Mouse (Mus musculus) adrenal gland, postnatal 14 days (tissue): Measurements from ENCODE around the gene Lamb1. TPM values are rescaled to one million over a fixed set of nuclear protein-coding genes. Genes with fewer than 3 reads are reported as not detected.

ENCODE experiments used
- DNase-seq: peaks from one replicate; pipeline ENCODE4 v3.0.0; 2021; ENCODE audit warnings: mixed read lengths
- total RNA-seq: library from RNA; stranded (reverse); gene quantifications from 2 replicates; pipeline ENCODE4 v1.2.3, GENCODE M21; 2021

Gene Lamb1
- total RNA-seq, 1 experiment from 2014 or later, result 174 TPM

DNA sequence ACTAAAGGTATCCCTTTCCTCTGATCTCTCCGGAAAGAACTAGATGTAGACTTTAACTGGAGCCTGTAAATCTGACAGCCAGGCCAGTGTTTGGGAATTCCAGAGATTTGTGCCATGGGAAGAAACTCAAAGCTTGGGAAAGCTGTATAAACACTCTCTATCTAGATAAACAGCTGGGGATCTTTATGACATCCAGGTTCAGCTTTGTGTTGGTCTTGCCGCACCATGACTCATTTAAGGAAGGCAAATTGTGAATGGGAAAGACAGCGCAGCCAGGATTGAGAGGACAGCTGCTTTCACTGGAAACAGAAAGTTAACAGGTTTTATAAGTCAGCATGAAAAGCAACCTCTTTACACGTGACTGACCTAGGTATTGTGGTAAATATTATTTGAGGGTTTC lies 12.8 kb upstream of the Lamb1 start:
- DNase-seq, result no peak

DNA sequence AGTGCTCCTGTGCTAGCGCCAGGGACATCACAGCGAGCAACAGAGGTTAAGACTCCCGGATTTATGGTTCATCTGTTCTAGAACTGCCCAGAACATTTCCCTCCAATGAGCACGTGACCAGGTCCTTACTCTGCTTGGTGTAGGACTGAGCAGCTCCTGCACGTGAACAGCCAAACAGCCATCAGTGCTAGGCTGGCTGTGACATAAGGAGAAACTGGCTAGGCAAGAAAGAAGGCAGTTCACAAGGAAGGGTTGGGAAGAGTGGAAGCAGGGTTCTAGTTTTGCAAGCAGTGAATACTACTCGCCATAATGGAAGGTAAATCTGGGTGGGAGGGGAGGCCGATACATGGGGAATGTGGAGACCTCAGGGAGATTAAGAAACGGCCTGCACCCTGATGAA lies 10.1 kb upstream of the Lamb1 start:
- no peak for DNase-seq

DNA sequence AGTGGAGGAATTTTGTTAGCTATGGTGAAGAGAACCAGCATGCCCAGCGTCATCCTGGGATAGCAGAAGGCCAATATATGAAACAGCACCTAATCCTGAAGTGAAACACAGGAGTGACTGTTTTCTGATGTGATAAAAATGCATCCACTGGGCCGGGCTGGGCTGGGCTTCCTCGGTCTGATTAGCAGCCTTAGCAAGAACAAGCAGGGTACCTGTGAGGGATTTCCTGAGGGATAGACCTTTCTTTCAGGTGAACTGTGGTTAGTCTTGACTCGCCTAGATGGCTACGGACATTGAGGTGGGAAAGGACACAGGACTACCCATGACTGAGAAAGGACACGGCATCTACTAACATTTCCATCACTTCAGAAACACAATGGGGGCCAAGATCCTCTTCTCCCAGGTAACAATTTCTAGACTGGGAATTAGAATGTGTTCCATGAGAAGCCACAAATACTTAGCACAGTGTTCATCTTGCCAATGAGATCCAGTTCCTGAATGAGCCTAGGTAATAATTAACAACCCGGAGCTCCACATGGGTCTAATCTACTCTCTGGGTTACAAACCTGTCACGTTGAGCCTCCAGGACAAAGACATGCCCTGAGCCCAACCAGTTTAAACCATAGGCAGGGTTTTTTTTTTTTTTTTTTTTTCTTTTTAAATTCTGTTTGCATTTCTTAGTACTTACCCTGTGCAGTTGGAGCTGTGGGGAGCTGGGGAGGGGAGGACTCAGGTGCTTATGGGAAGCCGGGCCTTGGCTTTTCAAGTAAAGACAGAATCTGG lies 8.7 kb upstream of the Lamb1 start:
- no peak for DNase-seq

DNA sequence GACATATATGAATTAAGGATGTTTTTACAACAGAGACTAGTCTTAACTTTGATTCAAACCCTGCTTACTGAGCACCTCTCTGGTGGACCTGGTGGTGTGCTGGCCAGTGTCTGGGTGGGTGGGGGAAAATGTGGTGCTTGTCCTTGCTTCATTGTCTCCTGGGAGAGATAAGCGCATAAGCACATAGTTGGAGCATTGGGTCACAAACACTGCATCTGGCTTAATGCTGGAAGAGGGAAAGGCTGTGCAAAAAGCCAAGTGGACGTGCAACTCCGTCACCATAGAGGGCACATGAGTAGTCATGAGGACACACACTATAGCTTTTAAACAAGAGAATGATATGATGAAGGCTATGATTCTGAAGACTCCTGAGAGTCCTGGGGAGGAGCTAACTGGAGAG lies 3.2 kb upstream of the Lamb1 start:
- DNase-seq, result peak; percentile 42

DNA sequence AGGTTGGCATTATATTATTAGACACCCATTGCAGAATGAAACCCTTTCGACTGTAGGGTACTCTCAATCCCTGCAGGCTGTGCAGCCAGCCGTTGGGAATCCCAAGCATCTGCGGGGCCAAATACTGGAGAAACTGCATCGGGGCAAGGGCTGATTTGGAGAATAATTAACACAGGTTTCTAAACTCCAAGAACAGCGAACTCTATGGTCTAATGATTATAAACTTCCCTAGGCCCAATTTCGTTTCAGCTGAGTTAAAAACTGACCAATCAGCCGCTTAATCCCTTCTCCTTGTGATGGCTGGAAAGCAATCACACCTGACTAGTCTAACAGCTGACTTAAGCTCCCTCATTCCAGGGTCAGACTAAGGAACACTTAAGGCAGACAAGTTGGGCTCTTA lies 1.1 kb upstream of the Lamb1 start:
- DNase-seq, result no peak

DNA sequence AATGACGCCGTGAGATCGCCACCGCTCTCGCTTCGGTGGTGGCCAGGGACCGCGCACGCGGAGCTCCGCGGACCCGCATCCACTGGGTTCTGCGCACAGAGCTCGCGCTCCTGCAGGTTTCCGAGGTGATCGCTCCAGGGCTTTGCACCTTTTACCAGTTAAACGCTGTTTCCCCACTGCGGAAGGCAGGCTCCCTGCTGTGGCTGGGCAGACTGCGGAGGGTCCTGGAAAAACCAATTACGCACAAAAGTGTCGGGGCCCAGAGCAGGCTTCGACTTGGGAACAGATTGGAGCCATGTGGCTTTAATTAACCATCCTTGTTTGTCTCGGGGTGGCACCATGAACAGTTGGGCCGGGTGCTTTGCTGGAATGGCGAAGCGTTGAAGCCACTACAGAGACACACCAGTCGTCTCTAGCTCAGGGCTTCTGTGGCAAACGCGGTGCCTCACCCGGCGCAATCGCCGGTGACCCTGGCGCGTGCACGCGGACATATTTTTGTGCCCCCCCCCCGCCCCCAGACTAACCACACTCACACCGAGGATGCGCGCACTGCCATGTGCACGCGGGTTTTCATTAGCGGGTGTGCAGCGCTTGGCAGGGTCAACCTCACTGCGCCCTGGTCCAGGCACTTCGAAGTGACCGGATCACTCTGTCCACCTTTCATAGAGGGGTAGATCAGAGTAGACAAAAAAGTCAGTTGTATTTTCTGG lies 843 bp downstream of the Lamb1 start:
- peak; percentile 56 for DNase-seq

DNA sequence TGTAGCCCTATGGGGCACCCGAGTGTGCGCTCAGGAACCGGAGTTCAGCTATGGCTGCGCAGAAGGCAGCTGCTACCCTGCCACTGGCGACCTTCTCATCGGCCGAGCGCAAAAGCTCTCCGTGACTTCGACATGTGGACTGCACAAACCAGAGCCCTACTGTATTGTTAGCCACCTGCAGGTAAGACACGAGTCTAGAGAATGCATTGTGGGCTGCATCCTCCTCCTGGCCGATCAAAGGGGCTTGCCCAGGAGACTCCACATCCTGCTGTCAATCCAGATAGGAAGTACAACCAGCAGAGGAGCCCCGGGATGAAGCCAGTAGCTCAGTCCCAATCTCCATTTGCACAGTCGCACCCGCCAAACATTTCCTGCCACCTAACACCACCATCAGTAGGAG lies 1.7 kb downstream of the Lamb1 start:
- DNase-seq, result peak; percentile 40

DNA sequence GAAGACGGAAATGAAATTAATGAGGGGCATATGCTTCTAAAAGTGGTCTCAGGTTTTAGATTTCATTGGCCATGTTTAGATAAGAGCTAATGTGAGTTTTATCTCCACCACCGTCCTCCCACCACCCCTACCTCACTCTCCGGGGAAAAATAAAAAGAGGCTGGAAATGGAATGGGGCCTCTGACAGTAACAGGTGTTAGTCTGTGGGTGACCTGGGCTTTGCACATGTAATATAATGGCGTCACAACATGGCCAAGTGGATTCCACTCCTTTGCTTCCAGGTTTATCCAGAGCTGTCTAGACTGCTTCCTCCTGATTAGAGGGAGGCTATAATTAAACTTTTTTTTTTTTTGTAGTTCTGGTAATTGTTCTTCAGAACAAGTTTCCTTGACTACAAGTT lies 2.3 kb downstream of the Lamb1 start:
- no peak for DNase-seq

DNA sequence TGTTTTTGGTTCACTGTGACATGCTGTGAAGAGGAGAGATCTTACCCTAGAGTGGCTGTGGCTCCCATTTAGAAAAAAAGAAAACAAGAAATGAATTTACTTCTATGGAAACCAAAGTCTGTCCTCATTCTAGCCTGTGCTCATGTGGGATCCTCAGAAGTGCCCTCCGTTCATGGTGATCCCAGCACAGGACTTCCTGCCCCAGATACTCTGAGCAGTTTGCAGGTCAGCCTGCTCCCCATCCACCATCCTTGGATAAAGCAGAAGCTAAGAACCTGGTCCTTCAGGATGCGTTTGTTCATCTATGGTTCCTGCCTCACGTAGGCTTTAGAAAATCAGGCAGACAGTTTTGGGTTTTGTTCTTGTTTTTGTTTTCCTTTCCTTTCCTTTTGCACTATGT lies 3.3 kb downstream of the Lamb1 start:
- DNase-seq, result no peak

DNA sequence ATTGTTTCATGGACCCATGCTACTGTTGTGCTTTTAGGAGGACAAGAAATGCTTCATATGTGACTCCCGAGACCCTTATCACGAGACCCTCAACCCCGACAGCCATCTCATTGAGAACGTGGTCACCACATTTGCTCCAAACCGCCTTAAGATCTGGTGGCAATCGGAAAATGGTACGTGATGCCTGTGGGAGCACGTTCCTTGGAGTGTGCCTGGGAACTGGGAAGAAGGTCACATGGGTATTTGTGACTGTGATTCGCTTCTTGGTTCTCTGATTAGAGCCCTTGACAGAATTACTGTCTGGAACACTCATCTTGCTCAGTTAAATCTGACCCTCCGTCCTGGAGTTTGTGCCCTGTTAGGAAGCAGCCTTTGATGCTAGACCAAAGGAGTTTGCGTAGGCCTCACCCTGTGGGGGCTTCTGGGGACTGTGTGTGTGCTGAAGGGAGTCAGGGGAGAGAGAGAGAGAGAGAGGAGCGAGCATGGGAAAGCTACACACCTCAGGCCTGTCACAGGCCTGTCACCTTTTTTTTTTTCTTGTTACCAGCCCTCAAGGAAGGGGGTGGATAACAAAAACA lies 4.1 kb downstream of the Lamb1 start:
- DNase-seq, result no peak

DNA sequence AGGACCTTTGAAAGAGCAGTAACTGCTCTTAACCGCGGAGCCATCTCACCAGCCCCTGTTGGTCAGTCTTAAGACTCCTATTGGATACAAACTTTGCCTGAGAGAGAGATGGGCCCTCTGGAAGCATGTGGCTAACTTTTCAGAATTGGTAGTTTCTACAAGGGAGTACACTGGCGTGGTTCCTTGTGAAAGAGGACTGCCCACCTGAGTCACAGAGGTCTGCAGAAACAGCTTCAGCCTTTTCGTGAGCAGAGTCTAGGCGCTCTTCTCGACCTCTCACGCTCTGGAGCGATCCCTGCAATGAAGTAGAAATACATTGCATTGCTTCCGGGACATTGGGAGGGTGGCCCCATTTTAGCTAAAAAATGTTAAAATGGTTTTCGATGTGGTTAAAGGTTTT lies 5.3 kb downstream of the Lamb1 start:
- no peak for DNase-seq

DNA sequence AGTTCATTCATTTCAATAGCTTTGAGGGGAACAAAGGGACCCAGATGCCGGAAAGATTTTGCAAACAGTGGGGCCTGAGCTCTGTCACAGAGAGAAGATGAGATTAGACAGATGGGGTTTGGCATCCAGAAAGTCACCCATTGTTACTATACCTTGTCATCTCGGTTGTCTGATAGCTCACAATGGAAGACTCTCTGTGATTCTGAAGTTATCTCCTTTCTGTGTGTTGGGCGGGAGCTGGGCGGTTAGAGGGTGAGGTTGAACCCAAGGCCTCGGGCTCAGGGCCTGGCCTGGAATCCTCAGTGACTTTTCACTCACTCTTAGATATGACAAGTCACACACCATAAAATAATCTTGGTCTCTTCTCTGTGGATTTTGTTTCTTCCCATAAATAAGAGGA lies 5.7 kb downstream of the Lamb1 start:
- no peak for DNase-seq

DNA sequence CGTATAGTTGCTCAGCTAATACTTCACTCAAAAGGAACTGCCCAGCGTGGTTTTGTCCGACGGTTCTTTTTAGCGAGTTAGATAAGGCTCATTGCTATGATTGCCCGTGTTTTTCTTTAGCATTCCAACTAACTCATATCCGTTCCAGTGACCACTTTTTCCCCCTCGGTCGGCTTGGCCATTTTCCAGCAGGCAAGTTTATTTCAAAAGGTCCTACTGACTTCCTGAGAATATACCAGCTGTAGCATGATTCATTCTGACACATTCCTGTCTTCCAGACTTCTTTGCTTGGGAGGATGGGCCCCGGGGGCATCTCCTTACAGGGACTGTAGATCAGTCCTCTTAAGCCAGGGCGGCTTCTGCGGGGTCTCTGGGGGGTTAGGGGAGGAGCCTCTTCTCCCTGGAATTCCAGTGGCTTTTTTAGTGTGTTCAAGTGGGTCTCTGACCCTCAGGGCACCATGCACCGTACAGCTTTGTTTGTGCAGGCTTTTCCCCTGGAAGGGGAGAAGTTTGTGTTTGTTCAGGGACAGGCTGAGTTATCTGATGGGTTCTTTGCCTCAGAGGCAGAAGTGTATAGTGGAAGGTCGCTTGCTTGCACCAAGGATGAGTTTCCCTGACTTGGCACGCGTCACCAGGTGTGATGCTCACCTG lies 6.5 kb downstream of the Lamb1 start:
- DNase-seq, result peak; percentile 79

DNA sequence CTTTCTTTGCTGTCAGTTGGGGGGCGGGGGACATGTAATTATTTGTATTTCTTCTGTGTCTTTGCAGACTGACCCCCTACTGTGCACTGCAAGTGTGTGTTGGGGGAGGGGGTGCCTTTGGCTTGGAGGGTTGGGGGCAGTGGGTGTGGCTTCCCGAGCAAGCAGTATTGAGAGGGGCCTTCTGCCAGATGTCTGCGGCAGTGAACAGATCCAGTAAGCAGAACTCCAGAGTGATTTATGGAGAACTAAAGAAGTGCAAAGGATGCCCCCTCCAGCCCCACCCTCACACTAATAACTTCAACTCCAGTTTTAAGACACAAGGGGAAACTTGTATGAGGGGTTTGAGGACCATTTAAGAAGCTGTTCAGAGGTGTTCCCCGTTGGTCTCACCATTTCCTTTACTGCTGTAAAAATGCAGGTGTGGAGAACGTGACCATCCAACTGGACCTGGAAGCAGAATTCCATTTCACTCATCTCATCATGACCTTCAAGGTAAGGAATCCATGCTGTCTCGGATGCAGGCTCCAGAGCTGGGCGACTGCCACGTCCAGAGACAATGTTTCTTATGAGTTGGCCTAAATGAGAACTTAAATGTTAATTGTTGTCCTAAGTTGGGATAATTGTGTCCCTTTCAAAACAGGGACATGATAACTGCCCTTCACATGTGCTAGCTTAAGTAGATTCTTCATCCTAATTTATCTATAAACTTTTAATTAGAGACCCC lies 7.1 kb downstream of the Lamb1 start:
- DNase-seq, result no peak

DNA sequence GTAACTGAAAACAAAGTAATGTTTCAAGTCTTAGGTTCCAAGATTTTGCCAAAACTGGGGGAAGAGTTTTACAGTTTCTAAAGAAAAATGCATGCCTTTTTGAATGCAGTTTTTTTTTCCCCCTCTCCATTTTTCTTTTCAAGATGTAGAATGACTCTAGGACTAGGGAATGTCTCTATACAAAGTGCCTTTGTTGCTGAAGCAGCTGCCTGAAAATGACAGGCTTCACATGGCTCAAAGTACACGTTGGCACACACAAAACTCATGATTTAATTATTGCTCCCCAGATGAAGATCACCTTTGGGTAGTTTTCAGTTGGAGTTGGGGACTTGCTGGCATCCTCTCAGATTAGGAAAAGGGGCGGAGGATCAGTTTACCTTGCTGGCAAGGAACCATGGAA lies 7.8 kb downstream of the Lamb1 start:
- DNase-seq, result no peak

DNA sequence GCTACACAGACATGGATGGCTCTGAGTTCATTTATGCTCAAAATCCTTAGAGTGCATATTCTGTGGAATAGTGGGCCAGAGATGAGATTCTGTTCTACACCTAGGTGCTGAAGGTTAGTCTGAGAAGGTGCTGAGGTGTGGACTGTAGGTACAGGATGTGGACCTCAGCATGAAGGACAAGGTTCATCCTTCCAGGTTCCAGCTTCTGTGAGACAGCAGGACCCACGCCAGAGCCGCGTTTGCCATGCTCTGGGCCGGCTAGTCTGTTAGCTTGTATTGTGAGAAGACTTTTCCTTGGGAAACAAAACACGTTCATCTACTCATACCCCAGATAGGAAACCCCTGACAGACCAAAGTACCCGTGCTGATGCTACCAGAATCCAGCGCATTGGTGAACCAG lies 8.6 kb downstream of the Lamb1 start:
- DNase-seq, result no peak

DNA sequence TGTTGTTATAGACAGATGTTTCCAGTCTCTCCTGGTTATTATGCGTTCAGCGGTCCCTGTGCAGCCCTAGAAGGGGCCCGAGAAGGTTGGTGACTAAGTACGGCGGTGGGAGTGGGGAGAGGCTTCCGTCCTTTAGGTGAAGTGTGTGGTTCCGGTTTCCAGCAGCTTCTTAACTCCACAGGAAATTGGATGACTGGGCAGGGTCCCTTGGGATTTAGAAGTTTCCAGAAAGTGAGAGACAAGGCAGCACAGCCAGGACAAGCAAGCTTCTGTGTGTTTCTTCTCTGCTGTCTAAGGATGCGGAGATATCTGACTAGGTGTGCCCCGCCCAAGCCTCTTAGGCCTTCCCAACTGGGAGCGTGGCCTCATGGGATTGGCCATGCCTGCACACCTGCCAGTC lies 10.4 kb downstream of the Lamb1 start:
- DNase-seq, result no peak

DNA sequence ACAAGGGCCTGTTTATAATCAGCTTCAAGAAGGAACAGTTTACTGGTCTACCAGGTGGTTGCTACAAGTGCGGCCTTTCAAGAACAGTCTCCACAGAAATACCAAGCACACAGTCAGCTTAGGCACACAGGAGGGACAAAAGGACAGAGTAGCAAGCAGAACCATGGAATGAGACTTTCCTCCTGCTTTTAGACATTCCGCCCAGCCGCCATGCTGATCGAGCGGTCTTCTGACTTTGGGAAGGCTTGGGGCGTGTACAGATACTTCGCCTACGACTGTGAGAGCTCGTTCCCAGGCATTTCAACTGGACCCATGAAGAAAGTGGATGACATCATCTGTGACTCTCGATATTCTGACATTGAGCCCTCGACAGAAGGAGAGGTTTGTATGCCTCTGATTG lies 13.2 kb downstream of the Lamb1 start:
- no peak for DNase-seq

DNA sequence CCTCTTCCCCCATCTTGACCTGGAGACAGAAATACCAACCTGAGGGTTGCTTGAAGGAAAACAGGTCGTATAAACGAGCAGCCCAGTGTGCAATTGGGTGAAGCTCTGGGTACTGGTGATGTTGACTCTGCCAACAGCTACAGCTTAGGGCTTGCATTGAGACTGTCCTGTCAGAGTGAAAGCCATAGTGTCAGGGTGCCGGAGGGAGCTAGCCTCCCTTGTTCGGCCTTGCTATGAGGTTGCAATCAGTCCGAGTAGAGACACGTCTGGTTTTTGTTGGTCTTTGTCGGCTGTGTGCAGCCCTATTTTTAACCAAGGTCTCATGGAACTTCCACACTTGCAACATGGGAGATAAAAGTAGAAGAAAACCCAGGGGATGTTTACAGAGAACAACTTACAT lies 15.3 kb downstream of the Lamb1 start:
- peak; percentile 28 for DNase-seq

DNA sequence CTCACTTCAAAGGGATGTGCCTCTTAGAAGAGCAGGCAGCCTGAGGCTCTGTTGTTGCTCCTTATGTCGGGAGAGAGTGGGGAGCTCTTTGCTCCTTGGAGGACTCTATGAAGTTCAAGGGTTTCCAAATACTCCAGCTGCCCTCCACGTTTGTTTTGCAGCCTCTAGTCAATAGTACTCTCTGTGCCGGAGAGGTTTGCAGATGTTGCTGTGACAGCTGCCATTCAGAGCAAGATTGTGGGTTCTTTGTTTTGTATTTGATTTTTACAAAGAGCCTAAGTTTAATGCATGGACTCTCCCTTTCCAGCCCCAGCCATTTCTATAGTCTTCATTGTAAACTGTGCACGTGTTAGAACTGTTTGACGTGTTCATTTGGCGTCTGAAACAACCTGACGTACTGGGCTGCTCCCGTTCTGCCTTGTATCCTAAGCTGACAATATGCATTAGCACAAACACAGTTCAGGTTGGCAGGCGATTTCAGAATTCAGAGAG lies 16.1 kb downstream of the Lamb1 start:
- no peak for DNase-seq

DNA sequence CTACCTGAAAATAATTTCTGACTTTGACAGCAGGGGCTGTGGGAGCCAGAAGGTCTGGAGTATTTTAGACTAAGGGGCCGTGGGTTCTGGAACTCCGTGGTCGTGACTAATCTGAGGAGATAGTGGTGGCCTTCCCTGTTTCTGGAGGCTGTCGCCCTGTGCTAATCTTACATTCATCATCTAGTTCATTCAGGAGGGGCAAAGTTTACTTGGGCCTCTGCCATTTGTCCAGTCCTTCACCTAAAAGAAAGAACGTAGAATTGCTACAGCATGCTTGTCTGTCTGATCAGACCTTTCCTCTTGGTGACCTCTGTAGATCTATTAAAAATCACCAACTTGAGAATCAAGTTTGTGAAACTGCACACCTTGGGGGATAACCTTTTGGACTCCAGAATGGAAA lies 17.2 kb downstream of the Lamb1 start:
- peak; percentile 56 for DNase-seq

DNA sequence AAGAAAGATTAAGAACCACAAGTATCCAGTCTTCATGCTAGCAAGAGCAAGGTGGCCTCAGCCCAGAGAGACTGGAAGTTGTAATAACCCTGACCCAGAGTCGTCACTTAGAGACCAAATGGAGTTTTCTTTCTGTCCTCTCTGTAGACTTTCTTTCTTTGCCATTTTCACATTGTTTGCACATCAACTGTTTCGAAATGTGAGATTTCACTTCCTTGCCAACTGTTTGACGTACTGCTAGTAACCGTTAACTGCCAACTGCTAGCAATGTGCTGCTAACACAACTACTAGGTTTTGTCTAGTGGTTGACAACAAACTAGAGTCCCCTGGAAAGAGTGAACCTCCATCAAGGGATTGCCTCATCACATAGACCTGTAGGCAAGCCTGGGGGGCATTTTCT lies 18.1 kb downstream of the Lamb1 start:
- no peak for DNase-seq
